Mouse (Mus musculus): ENCODE measurements at regions not wholly inside any gene's neighbourhood (a gene's known extent, or its start where the extent isn't known, plus 50 kb on each side); places are given as distances from the start of the nearest gene placed in this dataset.

GRCm38 (mm10) chr17:94165305-94165860 lies 584.4 kb downstream of the Mettl4 start:
- DNase-seq (ENCODE audit: low read depth, low spot score): no peak

- DNase-seq (ENCODE audit: low read depth, low spot score): no peak
Observed at GRCm38 (mm10) chr17:94144298-94144697, 605.5 kb downstream of the Mettl4 start.

- no peak for DNase-seq (ENCODE audit: low read depth, low spot score)
Observed at GRCm38 (mm10) chr17:94133201-94133600, 616.6 kb downstream of the Mettl4 start.

- no peak for DNase-seq (ENCODE audit: low read depth, low spot score)
Observed at GRCm38 (mm10) chr17:94093984-94094660, 655.7 kb downstream of the Mettl4 start.

- DNase-seq (ENCODE audit: low read depth, low spot score): peak; percentile 51
Observed at GRCm38 (mm10) chr17:94054436-94055060, 695.3 kb downstream of the Mettl4 start.

- no peak for DNase-seq (ENCODE audit: low read depth, low spot score)
Observed at GRCm38 (mm10) chr17:94048475-94048874, 701.3 kb downstream of the Mettl4 start.

- no peak for DNase-seq (ENCODE audit: low read depth, low spot score)
Observed at GRCm38 (mm10) chr17:94038221-94038620, 711.6 kb downstream of the Mettl4 start.

GRCm38 (mm10) chr17:94012386-94012785 lies 737.4 kb downstream of the Mettl4 start:
- no peak for DNase-seq (ENCODE audit: low read depth, low spot score)

GRCm38 (mm10) chr17:94002095-94002494 lies 747.7 kb downstream of the Mettl4 start:
- DNase-seq (ENCODE audit: low read depth, low spot score): no peak

GRCm38 (mm10) chr17:94001515-94001914 lies 748.3 kb downstream of the Mettl4 start:
- DNase-seq (ENCODE audit: low read depth, low spot score): no peak

GRCm38 (mm10) chr17:93986932-93987331 lies 762.9 kb downstream of the Mettl4 start:
- no peak for DNase-seq (ENCODE audit: low read depth, low spot score)
